ENCODE assay signal across 18 mouse cellular contexts in the genomic region with DNA sequence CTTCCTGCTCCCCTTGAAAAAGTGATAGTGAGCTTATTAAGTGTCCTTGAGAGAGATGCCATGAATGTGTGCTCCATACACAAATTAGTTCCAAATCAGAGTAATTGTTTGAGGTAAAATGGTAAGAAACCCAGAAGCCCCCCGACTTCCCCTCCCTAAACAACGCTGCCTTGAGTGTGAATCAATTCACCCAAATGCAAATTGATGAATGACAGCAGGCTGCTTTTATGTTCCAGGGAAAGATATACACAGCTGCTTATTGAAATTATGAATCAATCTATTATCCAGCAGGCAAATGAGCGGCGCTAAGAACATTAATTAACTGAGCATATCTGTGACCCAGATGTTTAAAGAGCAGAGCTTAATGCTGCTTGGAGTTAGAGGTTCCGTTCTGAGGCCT.
"Had no signal": no experiment of that assay in that cellular context is flagged by ENCODE, and none has a peak within 500 bp of the region (broad histone marks: within the 10 kb centered on the region; RNA-seq: fewer than 3 reads in every experiment).

No protein-coding gene starts in this region.

- H3K9ac ChIP-seq: liver, embryonic 15.5 days; liver, postnatal 0 days; lung, embryonic 15.5 days; midbrain, embryonic 13.5 days; neural tube, embryonic 12.5 days; stomach, embryonic 15.5 days had no signal

- H3K36me3 ChIP-seq: liver, embryonic 15.5 days; lung, embryonic 15.5 days; midbrain, embryonic 13.5 days; neural tube, embryonic 12.5 days; stomach, embryonic 15.5 days had no signal

- H3K27ac ChIP-seq: liver, embryonic 15.5 days; lung, embryonic 15.5 days; macrophage; midbrain, embryonic 13.5 days; neural tube, embryonic 12.5 days; stomach, embryonic 15.5 days; stomach, postnatal 0 days had no signal

- H3K4me1 ChIP-seq: liver, embryonic 15.5 days; lung, embryonic 15.5 days; megakaryocyte, embryonic 14.5 days; midbrain, embryonic 13.5 days; neural tube, embryonic 12.5 days; stomach, embryonic 15.5 days had no signal

- H3K9me3 ChIP-seq: lung, embryonic 15.5 days; midbrain, embryonic 13.5 days; neural tube, embryonic 12.5 days; stomach, embryonic 15.5 days had no signal

- H3K27me3 ChIP-seq: liver, embryonic 15.5 days; lung, embryonic 15.5 days; megakaryocyte, embryonic 14.5 days; midbrain, embryonic 13.5 days; neural tube, embryonic 12.5 days; stomach, embryonic 15.5 days had no signal

- DNase-seq: liver, postnatal 0 days; lung, adult 2 months; lung, postnatal 14 days; lung, postnatal 36 days; right cerebral cortex, postnatal 14 days; thymus, adult 2 months; thymus, postnatal 25 days; thymus, postnatal 4 days had no signal

- H3K4me3 ChIP-seq: liver, embryonic 15.5 days; lung, embryonic 15.5 days; megakaryocyte, embryonic 14.5 days; midbrain, embryonic 13.5 days; neural tube, embryonic 12.5 days; stomach, embryonic 15.5 days had no signal

- ATAC-seq: liver, postnatal 0 days; lung, postnatal 0 days; midbrain, embryonic 13.5 days; midbrain, embryonic 16.5 days had no signal

- H3K4me2 ChIP-seq: liver, embryonic 15.5 days; lung, embryonic 15.5 days; midbrain, embryonic 13.5 days; neural tube, embryonic 12.5 days; stomach, embryonic 15.5 days had no signal
